Mouse (Mus musculus): ENCODE data around the gene Zfp663. TPM values are rescaled to one million over a fixed set of nuclear protein-coding genes. Genes with fewer than 3 reads are reported as not detected.
A peak's percentile ranks its signal among the peaks of the same experiment; 100 is the strongest.

Gene Zfp663
- polyA plus RNA-seq, 1 experiment, result not detected

DNA sequence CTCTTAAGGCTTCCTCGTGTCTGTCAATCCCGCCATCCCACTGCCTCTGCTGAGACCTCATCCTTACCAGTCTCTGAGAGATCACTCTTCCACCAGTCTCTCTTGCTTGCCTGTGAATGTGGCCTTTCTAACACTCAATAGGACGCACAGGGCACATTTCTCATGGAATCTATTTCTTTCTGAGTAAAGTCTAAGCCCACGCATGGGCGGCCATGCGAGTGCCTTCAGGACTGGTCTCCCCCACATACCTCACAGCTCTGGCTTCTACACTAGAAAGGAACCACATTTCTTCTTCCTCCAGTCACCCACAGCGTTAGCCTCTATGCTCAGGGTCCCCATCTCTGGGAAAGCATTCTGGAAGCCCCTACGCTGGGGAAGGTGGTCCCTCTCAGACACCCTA lies 54.3 kb downstream of the Zfp663 start:
- H3K4me3 ChIP-seq (ENCODE audit: insufficient read depth, low read depth, low read length), result no peak overlapping the region
- WGBS, result 60% methylated on average over 8 of the region's 8 CpGs
- H3K27ac ChIP-seq (ENCODE audit: insufficient read depth, low read depth, low read length), result peak overlapping the region; percentile 29; the same call in 1 of the 2 replicates
- no peaks in the 10 kb centered on the region for H3K27me3 ChIP-seq (replicated peaks; ENCODE audit: control insufficient read depth, insufficient read depth, low read length)
- H3K4me1 ChIP-seq (ENCODE audit: control insufficient read depth, insufficient read depth, low read length), result peaks cover 26% of the 10 kb centered on the region
- no peaks in the 10 kb centered on the region for H3K36me3 ChIP-seq (ENCODE audit: control insufficient read depth, insufficient read depth, low read length)
- peak; percentile 58 for DNase-seq
- no peak for TF ChIP-seq POLR2A (IDR thresholded peaks at IDR 0.05; ENCODE audit: low read depth, low read length)
- no peak for TF ChIP-seq CTCF (conservative IDR thresholded peaks at IDR 0.05; ENCODE audit: insufficient read depth, insufficient read length, low read depth, low read length)

DNA sequence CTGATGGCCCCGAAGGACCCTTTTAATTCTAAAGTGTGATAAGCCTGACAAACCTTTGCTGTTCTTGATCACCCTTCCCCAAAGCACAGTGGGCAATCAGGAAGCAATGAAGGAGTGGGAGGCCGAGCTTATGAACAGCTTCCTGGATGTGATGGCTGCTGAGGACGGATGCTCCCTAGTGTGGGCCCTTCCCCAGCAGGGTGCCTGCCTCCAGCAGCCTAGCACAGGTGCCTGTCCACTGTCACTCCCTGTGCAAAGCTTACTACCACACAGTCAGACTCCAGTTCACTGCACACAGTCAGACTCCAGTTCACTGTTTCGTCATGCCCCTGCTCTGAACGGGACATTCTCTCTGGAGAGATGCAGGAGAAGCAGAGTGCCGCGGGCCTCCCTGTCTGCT lies 56.1 kb downstream of the Zfp663 start:
- Histone ChIP-seq H3K4me1 (ENCODE audit: control insufficient read depth, insufficient read depth, low read length) (peaks cover 26% of the 10 kb centered on the region), H3K27ac (ENCODE audit: insufficient read depth, low read depth, low read length) (no peak overlapping the region), H3K27me3 (replicated peaks; ENCODE audit: control insufficient read depth, insufficient read depth, low read length) (no peaks in the 10 kb centered on the region), H3K4me3 (ENCODE audit: insufficient read depth, low read depth, low read length) (no peak overlapping the region), H3K36me3 (ENCODE audit: control insufficient read depth, insufficient read depth, low read length) (no peaks in the 10 kb centered on the region)
- no peak for TF ChIP-seq CTCF (conservative IDR thresholded peaks at IDR 0.05; ENCODE audit: insufficient read depth, insufficient read length, low read depth, low read length)
- no peak for TF ChIP-seq POLR2A (IDR thresholded peaks at IDR 0.05; ENCODE audit: low read depth, low read length)
- no peak for DNase-seq
- 54% methylated on average over 7 of the region's 7 CpGs for WGBS

- no peaks in the 10 kb centered on the region for H3K36me3 ChIP-seq (ENCODE audit: control insufficient read depth, insufficient read depth, low read length)
- DNase-seq, result no peak
These were observed 57.0 kb downstream of the Zfp663 start for GRCm38 (mm10) chr2:165311577-165311976.

GRCm38 (mm10) chr2:165310818-165311425 lies 57.6 kb downstream of the Zfp663 start:
- Histone ChIP-seq H3K36me3 (ENCODE audit: control insufficient read depth, insufficient read depth, low read length) (no peaks in the 10 kb centered on the region), H3K27ac (ENCODE audit: insufficient read depth, low read depth, low read length) (no peak overlapping the region), H3K4me3 (ENCODE audit: insufficient read depth, low read depth, low read length) (no peak overlapping the region), H3K27me3 (replicated peaks; ENCODE audit: control insufficient read depth, insufficient read depth, low read length) (no peaks in the 10 kb centered on the region), H3K4me1 (ENCODE audit: control insufficient read depth, insufficient read depth, low read length) (peaks cover 26% of the 10 kb centered on the region)
- DNase-seq, result no peak
- WGBS, result 67% methylated on average over 13 of the region's 13 CpGs
- no peak for TF ChIP-seq POLR2A (IDR thresholded peaks at IDR 0.05; ENCODE audit: low read depth, low read length)
- no peak for TF ChIP-seq CTCF (conservative IDR thresholded peaks at IDR 0.05; ENCODE audit: insufficient read depth, insufficient read length, low read depth, low read length)

More at GRCm38 (mm10) chr2:165311577-165311976, 57.0 kb downstream of the Zfp663 start:
- Histone ChIP-seq H3K4me1 (ENCODE audit: control insufficient read depth, insufficient read depth, low read length) (peaks cover 25% of the 10 kb centered on the region), H3K4me3 (ENCODE audit: insufficient read depth, low read depth, low read length) (no peak overlapping the region), H3K27me3 (replicated peaks; ENCODE audit: control insufficient read depth, insufficient read depth, low read length) (no peaks in the 10 kb centered on the region), H3K27ac (ENCODE audit: insufficient read depth, low read depth, low read length) (no peak overlapping the region)
- 63% methylated on average over 12 of the region's 12 CpGs for WGBS
- no peak for TF ChIP-seq POLR2A (IDR thresholded peaks at IDR 0.05; ENCODE audit: low read depth, low read length)
- TF ChIP-seq CTCF (conservative IDR thresholded peaks at IDR 0.05; ENCODE audit: insufficient read depth, insufficient read length, low read depth, low read length), result no peak

DNA sequence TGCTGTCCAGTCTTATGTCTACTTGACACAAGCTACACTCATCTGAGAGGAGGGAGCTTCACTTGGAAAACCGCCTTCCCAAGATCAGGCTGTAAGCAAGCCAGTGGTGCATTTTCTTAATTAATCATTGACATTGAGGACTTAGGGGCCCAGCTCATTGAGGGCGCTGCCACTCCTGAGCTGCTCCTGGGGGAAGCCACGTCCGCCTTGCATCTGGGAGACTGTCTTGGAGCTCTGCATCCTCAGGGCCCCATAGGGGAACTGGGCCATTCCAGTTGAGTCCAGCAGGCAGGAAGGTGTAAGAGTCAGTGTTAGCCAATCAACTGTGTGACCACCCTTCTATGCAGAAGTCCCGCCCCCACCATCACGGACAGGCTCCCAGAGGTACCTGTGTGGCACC lies 60.7 kb downstream of the Zfp663 start:
- H3K27ac ChIP-seq (ENCODE audit: insufficient read depth, low read depth, low read length), result no peak overlapping the region
- peaks cover 1% of the 10 kb centered on the region; the same call in 1 of the 2 replicates for H3K36me3 ChIP-seq (ENCODE audit: control insufficient read depth, insufficient read depth, low read length)
- 56% methylated on average over 6 of the region's 6 CpGs for WGBS

DNA sequence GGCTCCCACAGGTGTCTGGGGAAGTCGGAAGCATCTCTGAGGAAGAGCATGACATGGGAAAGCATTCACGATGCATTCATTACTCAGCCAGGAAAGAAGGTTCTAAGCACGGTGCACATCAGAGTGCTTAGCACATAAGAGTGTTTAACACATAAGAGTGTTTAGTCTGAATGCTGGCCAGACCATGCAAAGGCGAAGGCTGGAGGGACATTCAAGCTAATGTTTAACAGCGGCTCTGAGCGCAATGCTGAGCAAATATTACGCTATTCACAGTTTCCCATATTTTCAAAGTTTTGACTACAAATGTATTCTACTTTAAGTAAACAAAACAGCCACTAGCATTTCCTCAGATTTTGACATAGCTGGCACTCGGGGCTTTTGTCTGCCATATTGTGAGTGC lies 63.1 kb downstream of the Zfp663 start:
- Histone ChIP-seq H3K36me3 (ENCODE audit: control insufficient read depth, insufficient read depth, low read length) (peaks cover 1% of the 10 kb centered on the region; the same call in 1 of the 2 replicates), H3K4me3 (ENCODE audit: insufficient read depth, low read depth, low read length) (no peak overlapping the region), H3K27me3 (replicated peaks; ENCODE audit: control insufficient read depth, insufficient read depth, low read length) (no peaks in the 10 kb centered on the region), H3K27ac (ENCODE audit: insufficient read depth, low read depth, low read length) (no peak overlapping the region), H3K4me1 (ENCODE audit: control insufficient read depth, insufficient read depth, low read length) (peaks cover 17% of the 10 kb centered on the region; the same call in 1 of the 2 replicates)
- 41% methylated on average over 8 of the region's 8 CpGs for WGBS
- TF ChIP-seq POLR2A (IDR thresholded peaks at IDR 0.05; ENCODE audit: low read depth, low read length) (no peak), CTCF (conservative IDR thresholded peaks at IDR 0.05; ENCODE audit: insufficient read depth, insufficient read length, low read depth, low read length) (no peak)
- DNase-seq, result peak; percentile 59

More for the DNA sequence above, 60.7 kb downstream of the Zfp663 start:
- TF ChIP-seq POLR2A (IDR thresholded peaks at IDR 0.05; ENCODE audit: low read depth, low read length) (no peak), CTCF (conservative IDR thresholded peaks at IDR 0.05; ENCODE audit: insufficient read depth, insufficient read length, low read depth, low read length) (no peak)
- DNase-seq, result peak; percentile 72
- Histone ChIP-seq H3K4me1 (ENCODE audit: control insufficient read depth, insufficient read depth, low read length) (peaks cover 14% of the 10 kb centered on the region; the same call in 1 of the 2 replicates), H3K4me3 (ENCODE audit: insufficient read depth, low read depth, low read length) (no peak overlapping the region), H3K27me3 (replicated peaks; ENCODE audit: control insufficient read depth, insufficient read depth, low read length) (no peaks in the 10 kb centered on the region)

DNA sequence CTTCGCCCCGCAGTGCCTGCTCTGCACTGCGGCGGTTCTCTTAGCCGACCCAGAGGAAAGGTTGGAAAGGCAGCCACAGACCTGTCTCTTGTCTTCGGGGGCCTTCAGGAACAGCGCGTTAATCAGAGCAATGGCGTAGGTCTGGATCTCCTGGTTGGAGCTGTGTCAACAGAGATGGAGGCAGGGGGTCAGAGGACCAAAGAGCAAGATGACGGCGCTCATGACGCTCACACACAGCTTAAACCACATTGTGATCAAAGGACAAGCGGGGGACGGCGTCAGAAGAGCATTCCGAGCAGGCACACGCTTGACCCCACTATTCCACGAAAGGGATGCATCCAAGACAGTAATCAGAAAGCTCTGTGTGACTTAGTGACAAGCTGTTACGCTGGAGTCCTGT lies 63.7 kb downstream of the Zfp663 start:
- 72% methylated on average over 19 of the region's 19 CpGs for WGBS
- no peaks in the 10 kb centered on the region for H3K27me3 ChIP-seq (replicated peaks; ENCODE audit: control insufficient read depth, insufficient read depth, low read length)
- DNase-seq, result no peak

More for the DNA sequence above, 63.7 kb downstream of the Zfp663 start:
- Histone ChIP-seq H3K36me3 (ENCODE audit: control insufficient read depth, insufficient read depth, low read length) (peaks cover 1% of the 10 kb centered on the region; the same call in 1 of the 2 replicates), H3K4me3 (ENCODE audit: insufficient read depth, low read depth, low read length) (no peak overlapping the region), H3K4me1 (ENCODE audit: control insufficient read depth, insufficient read depth, low read length) (peaks cover 17% of the 10 kb centered on the region; the same call in 1 of the 2 replicates), H3K27ac (ENCODE audit: insufficient read depth, low read depth, low read length) (no peak overlapping the region)
- TF ChIP-seq POLR2A (IDR thresholded peaks at IDR 0.05; ENCODE audit: low read depth, low read length) (no peak), CTCF (conservative IDR thresholded peaks at IDR 0.05; ENCODE audit: insufficient read depth, insufficient read length, low read depth, low read length) (no peak)

All from kidney, adult 2 months (tissue).